24 mouse cellular contexts compared by ENCODE assay signal in genomic region chr5:108120221-108120900, GRCm38 (mm10). TPM values are rescaled to one million over a fixed set of nuclear protein-coding genes. Genes with fewer than 3 reads are reported as not detected.
A peak's percentile ranks its signal among the peaks of the same experiment; 100 is the strongest.
DNase-seq lines count a peak whose midpoint lies in the region; ATAC-seq and TF ChIP-seq lines count a peak whose summit lies in the region.
"Had no signal": no experiment of that assay in that cellular context is flagged by ENCODE, and none has a peak within 500 bp of the region (broad histone marks: within the 10 kb centered on the region; RNA-seq: fewer than 3 reads in every experiment).

No protein-coding gene starts in this region.

- no peak overlapping the region for H3K4me3 ChIP-seq in lung, embryonic 14.5 days (ENCODE audit: low read depth, low read length)
- no peak overlapping the region for H3K4me3 ChIP-seq in lung, adult 2 months (replicated peaks; ENCODE audit: extremely low read depth, low read depth, low read length)
- H3K4me3 ChIP-seq in E14TG2a.4 (replicated peaks; ENCODE audit: low read length): 0 out of 2 replicates have a peak overlapping the region, but pooled peaks have one; percentile 13
- H3K4me3 ChIP-seq: intestine, embryonic 15.5 days; limb, embryonic 13.5 days; liver, embryonic 15.5 days; megakaryocyte, embryonic 14.5 days; stomach, embryonic 15.5 days had no signal

- H3K36me3 ChIP-seq in lung, embryonic 14.5 days (ENCODE audit: insufficient read depth): 0 out of 2 replicates have a peak, but pooled peaks cover 4% of the 10 kb centered on the region
- H3K36me3 ChIP-seq in E14TG2a.4 (ENCODE audit: insufficient read depth, low read length): peaks cover 17% of the 10 kb centered on the region
- H3K36me3 ChIP-seq: stomach, embryonic 15.5 days had no signal

- TF ChIP-seq CTCF in lung, embryonic 14.5 days (IDR thresholded peaks at IDR 0.05; ENCODE audit: low read depth): peak; percentile 19; the same call in 1 of the 2 replicates
- TF ChIP-seq CTCF in lung, adult 2 months (IDR thresholded peaks at IDR 0.05; ENCODE audit: insufficient read depth, low read length): no peak
- no peak for TF ChIP-seq CTCF in E14TG2a.4 (conservative IDR thresholded peaks at IDR 0.05; ENCODE audit: low read length)

- peak; percentile 11 for DNase-seq in CD4-positive, CD25-positive, alpha-beta regulatory T cell, adult 2 months (ENCODE audit: low read depth, low spot score)
- DNase-seq in lung, embryonic 14.5 days: no peak
- no peak for DNase-seq in lung, adult 2 months
- DNase-seq in R1 (ENCODE audit: low read depth, low spot score): peak; percentile 84
- DNase-seq in right cerebral cortex, postnatal 14 days: no peak
- DNase-seq in Muller cell, postnatal 12 days (ENCODE audit: inconsistent ontology term): no peak
- DNase-seq: adrenal gland, postnatal 25 days; cerebellum, adult 11 months; cerebellum, postnatal 14 days; embryo, embryonic 11 days; heart, postnatal 36 days; kidney, adult 9 months; kidney, postnatal 25 days; lung, postnatal 14 days; thymus, adult 18-20 months had no signal

- no peaks in the 10 kb centered on the region for H3K4me1 ChIP-seq in lung, embryonic 14.5 days (ENCODE audit: insufficient read depth)
- H3K4me1 ChIP-seq in lung, adult 2 months (ENCODE audit: control insufficient read depth, insufficient read depth, low read length): no peaks in the 10 kb centered on the region
- peaks cover 13% of the 10 kb centered on the region for H3K4me1 ChIP-seq in E14TG2a.4 (replicated peaks; ENCODE audit: low read depth, low read length)
- H3K4me1 ChIP-seq: intestine, embryonic 15.5 days; liver, embryonic 15.5 days; megakaryocyte, embryonic 14.5 days; stomach, embryonic 15.5 days had no signal

- no peak overlapping the region for H3K27ac ChIP-seq in lung, embryonic 14.5 days (ENCODE audit: low read depth)
- H3K27ac ChIP-seq: hindbrain, embryonic 14.5 days; intestine, embryonic 15.5 days; limb, embryonic 13.5 days; liver, embryonic 15.5 days; stomach, embryonic 15.5 days had no signal

- no peak overlapping the region for H3K9ac ChIP-seq in lung, embryonic 14.5 days
- H3K9ac ChIP-seq: hindbrain, embryonic 14.5 days; intestine, embryonic 15.5 days; limb, embryonic 13.5 days; liver, embryonic 15.5 days; stomach, embryonic 15.5 days had no signal

- no peak overlapping the region for H3K4me2 ChIP-seq in lung, embryonic 14.5 days
- H3K4me2 ChIP-seq: hindbrain, embryonic 14.5 days; intestine, embryonic 15.5 days; limb, embryonic 13.5 days; liver, embryonic 15.5 days; stomach, embryonic 15.5 days had no signal

- 83% methylated on average over 9 of the region's 9 CpGs for WGBS in lung, embryonic 14.5 days
- WGBS in lung, adult 2 months: 88% methylated on average over 9 of the region's 9 CpGs

- ATAC-seq in CD4-positive, CD25-positive, alpha-beta regulatory T cell, adult 4 months: no peak
- no peak for ATAC-seq in lung, embryonic 14.5 days (ENCODE audit: insufficient read depth)
- ATAC-seq: forebrain, embryonic 16.5 days; intestine, embryonic 15.5 days had no signal

- TF ChIP-seq POLR2A in lung, adult 2 months (IDR thresholded peaks at IDR 0.05; ENCODE audit: borderline replicate concordance, extremely low read depth, low read depth, low read length): no peak

- no peaks in the 10 kb centered on the region for H3K27me3 ChIP-seq in lung, embryonic 14.5 days (ENCODE audit: insufficient read depth, low read length)
- no peaks in the 10 kb centered on the region for H3K27me3 ChIP-seq in E14TG2a.4 (ENCODE audit: insufficient read depth, low read length)
- H3K27me3 ChIP-seq: intestine, embryonic 15.5 days; limb, embryonic 13.5 days; liver, embryonic 15.5 days; megakaryocyte, embryonic 14.5 days; stomach, embryonic 15.5 days had no signal

- no peaks in the 10 kb centered on the region for H3K9me3 ChIP-seq in lung, embryonic 14.5 days (ENCODE audit: low read depth, low read length)
- no peaks in the 10 kb centered on the region for H3K9me3 ChIP-seq in E14TG2a.4 (ENCODE audit: low read length)
- H3K9me3 ChIP-seq: intestine, embryonic 15.5 days; limb, embryonic 13.5 days; liver, embryonic 15.5 days; megakaryocyte, embryonic 14.5 days; stomach, embryonic 15.5 days had no signal

RNA-seq across cellular contexts. Expression of gene Tmed5, which starts 12.1 kb away (rescaled TPM):
- 100 to 1,000 TPM; 111 to 117 TPM for polyA plus RNA-seq in CD4-positive, CD25-positive, alpha-beta regulatory T cell, adult 4 months (2017; shearing (Covaris generic))
- 29.1 and 33.6 TPM in 2 replicates for polyA plus RNA-seq in lung, embryonic 14.5 days (2014; fragmentation: Nextera tagmentation; extraction: Ambion mirVana)
- polyA plus RNA-seq in lung, adult 2 months (2012; rRNA removed): 87.2 and 108 TPM in 2 replicates

RNA-seq across cellular contexts. Expression of gene Ccdc18, which starts 12.3 kb away (rescaled TPM):
- 1 to 10 TPM in 1 of 2 experiments, under 1 TPM in 1; 0.98 to 2.0 TPM for polyA plus RNA-seq in CD4-positive, CD25-positive, alpha-beta regulatory T cell, adult 4 months (2017; shearing (Covaris generic))
- polyA plus RNA-seq in lung, embryonic 14.5 days (2014; fragmentation: Nextera tagmentation; extraction: Ambion mirVana): 10.7 and 13.8 TPM in 2 replicates
- polyA plus RNA-seq in lung, adult 2 months (2012; rRNA removed): 0.02 TPM in 1 of 2 replicates, not detected in the other

RNA-seq across cellular contexts. Expression of gene Mtf2, which starts 54.9 kb away (rescaled TPM):
- 10 to 100 TPM; 52.0 to 56.9 TPM for polyA plus RNA-seq in CD4-positive, CD25-positive, alpha-beta regulatory T cell, adult 4 months (2017; shearing (Covaris generic))
- polyA plus RNA-seq in lung, embryonic 14.5 days (2014; fragmentation: Nextera tagmentation; extraction: Ambion mirVana): 108 and 110 TPM in 2 replicates
- polyA plus RNA-seq in lung, adult 2 months (2012; rRNA removed): 8.5 and 11.3 TPM in 2 replicates

Comparison
In these comparisons a context has a peak if more than half of its experiments do, and no peak if none do; other contexts are left out.
1. DNase-seq: peak in CD4-positive, CD25-positive, alpha-beta regulatory T cell, adult 2 months (single experiment) and R1 (single experiment); none in lung, embryonic 14.5 days (single experiment), lung, adult 2 months (single experiment), right cerebral cortex, postnatal 14 days (single experiment) and Muller cell, postnatal 12 days (single experiment).